Mouse (Mus musculus): ENCODE measurements around the gene Prap1. TPM values are rescaled to one million over a fixed set of nuclear protein-coding genes. Genes with fewer than 3 reads are reported as not detected.

Prap1 gene
- polyA plus RNA-seq, 1 experiment from 2014 or later = 6.2 TPM

DNA sequence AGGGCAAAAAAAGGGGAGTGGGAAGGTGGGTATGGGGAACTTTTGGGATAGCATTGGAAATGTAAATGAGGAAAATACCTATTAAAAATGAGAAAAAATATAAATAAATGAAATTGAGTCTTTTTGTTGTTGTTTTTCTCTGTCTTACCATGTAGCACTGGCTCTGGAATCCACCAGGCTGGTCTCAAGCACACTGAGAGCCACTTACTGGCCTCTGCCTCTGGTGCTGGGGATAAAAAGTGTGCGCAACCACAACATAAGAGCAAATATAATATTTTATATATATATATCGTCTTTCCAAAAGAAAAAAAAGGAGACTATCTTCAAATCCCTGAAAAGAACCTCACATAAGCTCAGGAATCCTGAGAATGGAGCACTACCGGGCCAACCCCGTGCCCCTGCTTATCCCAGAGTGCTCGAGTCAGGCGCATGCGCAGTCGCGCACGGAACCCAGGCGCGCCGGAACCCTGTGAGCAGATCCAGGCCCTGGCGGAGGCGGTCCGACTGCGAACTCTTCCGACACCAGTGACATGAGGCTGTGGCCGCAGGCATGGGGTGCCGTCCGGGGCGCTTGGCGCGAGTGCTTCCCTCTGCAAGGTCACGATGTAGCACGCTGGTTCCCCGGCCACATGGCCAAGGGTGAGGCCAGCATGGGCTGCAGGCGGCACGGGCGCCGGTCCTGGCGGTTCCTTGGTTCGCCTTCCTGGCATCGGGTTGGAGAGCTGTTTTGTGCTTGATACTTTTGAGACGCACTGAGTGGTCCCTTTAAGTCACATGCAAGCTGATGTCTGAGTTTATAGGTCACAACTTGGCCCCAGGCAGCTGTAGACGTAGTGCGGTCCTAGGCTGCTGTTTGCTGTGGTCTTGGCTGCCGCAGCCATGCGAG is 44.2 kb downstream of the Prap1 start, which contains the start of gene Mtg1:
Gene Mtg1 (plus strand): TSS at position 430 of the 886 bp plus-strand sequence.
- Histone ChIP-seq H3K27ac (peak within 1 kb of the TSS; percentile 88), H3K9ac (ENCODE audit: low read depth, low read length) (peak within 1 kb of the TSS; percentile 74), H3K9me3 (replicated peaks; ENCODE audit: low read length) (no peaks in the 10 kb centered on the region), H3K36me3 (ENCODE audit: insufficient read depth, low read length) (0 out of 2 replicates have a peak, but pooled peaks cover 4% of the 10 kb centered on the region), H3K4me1 (replicated peaks; ENCODE audit: insufficient read depth, low read length) (no peaks in the 10 kb centered on the region), H3K27me3 (ENCODE audit: insufficient read depth, low read length) (no peaks in the 10 kb centered on the region), H3K4me2 (ENCODE audit: low read length) (peak within 1 kb of the TSS; percentile 77), H3K4me3 (replicated peaks; ENCODE audit: low read depth, low read length) (peak within 1 kb of the TSS; percentile 65)
- ATAC-seq (replicated peaks; ENCODE audit: low FRiP score, low read depth) (peak; percentile 94), DNase-seq (ENCODE audit: low spot score) (peak; percentile 95)
- TF ChIP-seq CTCF (IDR thresholded peaks at IDR 0.05; ENCODE audit: low read depth) = peak; percentile 11; the same call in 1 of the 2 replicates
- WGBS = 3% methylated on average over 39 of the region's 39 CpGs

DNA sequence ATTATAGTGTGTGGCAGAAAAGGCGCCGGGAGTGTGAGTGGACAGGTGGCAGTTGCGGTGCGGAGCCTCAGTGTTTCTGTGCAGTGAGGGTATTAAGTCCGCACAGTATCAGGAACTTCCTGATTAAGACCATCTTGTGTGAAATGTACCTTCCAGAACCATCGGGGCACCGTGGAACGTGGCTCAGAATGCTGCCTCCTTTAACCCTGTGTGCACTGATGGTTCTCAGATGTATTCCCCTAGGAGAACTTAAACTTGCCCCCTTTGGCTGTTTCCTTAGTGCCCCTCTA is 44.8 kb downstream of the Prap1 start:
- Histone ChIP-seq H3K4me3 (replicated peaks; ENCODE audit: low read depth, low read length) (peak overlapping the region; percentile 65), H3K4me2 (ENCODE audit: low read length) (peak overlapping the region; percentile 77), H3K4me1 (replicated peaks; ENCODE audit: insufficient read depth, low read length) (no peaks in the 10 kb centered on the region), H3K9ac (ENCODE audit: low read depth, low read length) (peak overlapping the region; percentile 74), H3K9me3 (replicated peaks; ENCODE audit: low read length) (no peaks in the 10 kb centered on the region), H3K27ac (peak overlapping the region; percentile 88), H3K27me3 (ENCODE audit: insufficient read depth, low read length) (no peaks in the 10 kb centered on the region), H3K36me3 (ENCODE audit: insufficient read depth, low read length) (0 out of 2 replicates have a peak, but pooled peaks cover 4% of the 10 kb centered on the region)
- DNase-seq (ENCODE audit: low spot score) (no peak), ATAC-seq (replicated peaks; ENCODE audit: low FRiP score, low read depth) (no peak)
- WGBS = 0% methylated on average over 8 of the region's 8 CpGs
- TF ChIP-seq CTCF (IDR thresholded peaks at IDR 0.05; ENCODE audit: low read depth) = no peak

GRCm38 (mm10) chr7:140141350-140141749 is 48.2 kb downstream of the Prap1 start:
- no peak overlapping the region for H3K4me2 ChIP-seq (ENCODE audit: low read length)
- H3K27ac ChIP-seq = no peak overlapping the region
- WGBS = 8% methylated on average over 14 of the region's 14 CpGs
- ATAC-seq (replicated peaks; ENCODE audit: low FRiP score, low read depth) = no peak
- H3K4me1 ChIP-seq (replicated peaks; ENCODE audit: insufficient read depth, low read length) = no peaks in the 10 kb centered on the region
- no peaks in the 10 kb centered on the region for H3K27me3 ChIP-seq (ENCODE audit: insufficient read depth, low read length)
- H3K9me3 ChIP-seq (replicated peaks; ENCODE audit: low read length) = no peaks in the 10 kb centered on the region
- H3K36me3 ChIP-seq (ENCODE audit: insufficient read depth, low read length) = no peaks in the 10 kb centered on the region
- DNase-seq (ENCODE audit: low spot score) = peak; percentile 83
- H3K9ac ChIP-seq (ENCODE audit: low read depth, low read length) = no peak overlapping the region
- H3K4me3 ChIP-seq (replicated peaks; ENCODE audit: low read depth, low read length) = no peak overlapping the region
- TF ChIP-seq CTCF (IDR thresholded peaks at IDR 0.05; ENCODE audit: low read depth) = peak; percentile 83

DNA sequence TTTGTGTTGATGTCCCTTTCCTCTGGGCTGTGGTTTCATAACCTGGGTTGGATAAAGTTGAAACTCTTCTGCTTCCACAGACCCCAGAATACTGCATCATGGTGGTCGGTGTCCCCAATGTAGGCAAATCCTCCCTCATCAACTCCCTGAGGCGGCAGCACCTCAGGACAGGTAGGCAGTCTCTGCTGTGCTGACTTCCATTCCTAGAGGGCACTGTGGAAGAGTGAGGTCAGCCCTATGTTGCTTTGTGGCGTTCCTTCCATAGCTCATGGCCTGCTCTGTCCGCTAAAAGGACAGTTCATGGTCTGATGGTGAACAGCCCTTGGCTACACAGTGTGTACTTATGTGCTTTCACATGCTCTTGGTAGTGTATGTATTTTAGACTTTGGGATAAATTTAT is 51.4 kb downstream of the Prap1 start:
- Histone ChIP-seq H3K4me2 (ENCODE audit: low read length) (no peak overlapping the region), H3K4me3 (replicated peaks; ENCODE audit: low read depth, low read length) (no peak overlapping the region), H3K9ac (ENCODE audit: low read depth, low read length) (no peak overlapping the region), H3K9me3 (replicated peaks; ENCODE audit: low read length) (no peaks in the 10 kb centered on the region), H3K27me3 (ENCODE audit: insufficient read depth, low read length) (no peaks in the 10 kb centered on the region), H3K36me3 (ENCODE audit: insufficient read depth, low read length) (0 out of 2 replicates have a peak, but pooled peaks cover 4% of the 10 kb centered on the region), H3K4me1 (replicated peaks; ENCODE audit: insufficient read depth, low read length) (no peaks in the 10 kb centered on the region), H3K27ac (no peak overlapping the region)
- ATAC-seq (replicated peaks; ENCODE audit: low FRiP score, low read depth) (no peak), DNase-seq (ENCODE audit: low spot score) (no peak)
- TF ChIP-seq CTCF (IDR thresholded peaks at IDR 0.05; ENCODE audit: low read depth) = no peak
- WGBS = 90% methylated on average over 4 of the region's 4 CpGs

Other genes starting within 250 kb of the Prap1 start
- gene Kndc1, start 198.7 kb upstream of the Prap1 start, polyA plus RNA-seq (2015; fragmentation: Nextera tagmentation; extraction: Ambion mirVana) = 0.09 and 0.18 TPM in 2 replicates
- not detected in 2 replicates for gene Utf1, start 149.6 kb upstream of the Prap1 start, polyA plus RNA-seq (2015; fragmentation: Nextera tagmentation; extraction: Ambion mirVana)
- 0.28 and 0.36 TPM in 2 replicates for gene 6430531B16Rik, start 114.6 kb upstream of the Prap1 start, polyA plus RNA-seq (2015; fragmentation: Nextera tagmentation; extraction: Ambion mirVana)
- 0.41 and 0.46 TPM in 2 replicates for gene Adam8, start 100.8 kb upstream of the Prap1 start, polyA plus RNA-seq (2015; fragmentation: Nextera tagmentation; extraction: Ambion mirVana)
- gene Zfp511, start 57.0 kb upstream of the Prap1 start, polyA plus RNA-seq (2015; fragmentation: Nextera tagmentation; extraction: Ambion mirVana) = 35.0 TPM in 2 replicates
- 34.4 and 39.5 TPM in 2 replicates for gene Tubgcp2, start 56.7 kb upstream of the Prap1 start, polyA plus RNA-seq (2015; fragmentation: Nextera tagmentation; extraction: Ambion mirVana)
- not detected in 2 replicates for gene Msx3, start 44.3 kb upstream of the Prap1 start, polyA plus RNA-seq (2015; fragmentation: Nextera tagmentation; extraction: Ambion mirVana)
- gene Caly, start 10.8 kb upstream of the Prap1 start, polyA plus RNA-seq (2015; fragmentation: Nextera tagmentation; extraction: Ambion mirVana) = 0.89 and 1.1 TPM in 2 replicates
- 86.8 and 88.4 TPM in 2 replicates for gene Fuom, start 9.0 kb downstream of the Prap1 start, polyA plus RNA-seq (2015; fragmentation: Nextera tagmentation; extraction: Ambion mirVana)
- gene Paox, start 22.4 kb downstream of the Prap1 start, polyA plus RNA-seq (2015; fragmentation: Nextera tagmentation; extraction: Ambion mirVana) = 21.0 and 22.9 TPM in 2 replicates
- 236 and 241 TPM in 2 replicates for gene Echs1, start 23.1 kb downstream of the Prap1 start, polyA plus RNA-seq (2015; fragmentation: Nextera tagmentation; extraction: Ambion mirVana)
- 29.9 and 30.4 TPM in 2 replicates for gene Mtg1, start 44.2 kb downstream of the Prap1 start, polyA plus RNA-seq (2015; fragmentation: Nextera tagmentation; extraction: Ambion mirVana)
- gene Sprn, start 61.5 kb downstream of the Prap1 start, polyA plus RNA-seq (2015; fragmentation: Nextera tagmentation; extraction: Ambion mirVana) = 0.13 and 0.16 TPM in 2 replicates
- gene Olfr522, start 71.4 kb downstream of the Prap1 start, polyA plus RNA-seq (2015; fragmentation: Nextera tagmentation; extraction: Ambion mirVana) = not detected in 2 replicates
- gene Olfr523, start 79.8 kb downstream of the Prap1 start, polyA plus RNA-seq (2015; fragmentation: Nextera tagmentation; extraction: Ambion mirVana) = not detected in 2 replicates
- not detected in 2 replicates for gene Olfr524, start 112.6 kb downstream of the Prap1 start, polyA plus RNA-seq (2015; fragmentation: Nextera tagmentation; extraction: Ambion mirVana)
- gene Cd163l1, start 124.9 kb downstream of the Prap1 start, polyA plus RNA-seq (2015; fragmentation: Nextera tagmentation; extraction: Ambion mirVana) = 0.05 TPM in 2 replicates
- gene 5830411N06Rik, start 153.9 kb downstream of the Prap1 start, polyA plus RNA-seq (2015; fragmentation: Nextera tagmentation; extraction: Ambion mirVana) = not detected in 2 replicates
- gene Olfr525, start 227.5 kb downstream of the Prap1 start, polyA plus RNA-seq (2015; fragmentation: Nextera tagmentation; extraction: Ambion mirVana) = not detected in 2 replicates
- gene Olfr527, start 240.6 kb downstream of the Prap1 start, polyA plus RNA-seq (2015; fragmentation: Nextera tagmentation; extraction: Ambion mirVana) = not detected in 2 replicates